Mouse (Mus musculus): ENCODE results near the gene Cilp. TPM values are rescaled to one million over a fixed set of nuclear protein-coding genes. Genes with fewer than 3 reads are reported as not detected.

Cilp gene
- polyA plus RNA-seq, 1 experiment from 2014 or later, result 0.08 TPM

GRCm38 (mm10) chr9:65293580-65293972, 28.6 kb downstream of the Cilp start:
- H3K4me2 ChIP-seq (ENCODE audit: low read depth, low read length), result peak overlapping the region; percentile 74
- under 1% methylated on average over 9 of the region's 9 CpGs for WGBS (ENCODE audit: insufficient replicate concordance)
- H3K27me3 ChIP-seq (ENCODE audit: insufficient read depth, low read length), result no peaks in the 10 kb centered on the region
- peak overlapping the region; percentile 94 for H3K27ac ChIP-seq (ENCODE audit: low read depth)
- peaks cover 3% of the 10 kb centered on the region; the same call in 1 of the 2 replicates for H3K9me3 ChIP-seq (ENCODE audit: low read length)
- no peak for DNase-seq
- no peak for TF ChIP-seq CTCF (IDR thresholded peaks at IDR 0.05; ENCODE audit: low read depth)
- no peak for TF ChIP-seq EP300 (IDR thresholded peaks at IDR 0.05; ENCODE audit: low read depth)
- peaks cover 19% of the 10 kb centered on the region for H3K4me1 ChIP-seq (ENCODE audit: insufficient read depth)
- H3K9ac ChIP-seq (replicated peaks), result peak overlapping the region; percentile 96
- H3K36me3 ChIP-seq (replicated peaks; ENCODE audit: insufficient read depth, low read length), result no peaks in the 10 kb centered on the region; the same call in 1 of the 2 replicates
- ATAC-seq, result no peak
- peak overlapping the region; percentile 93 for H3K4me3 ChIP-seq (ENCODE audit: low read depth, low read length)

GRCm38 (mm10) chr9:65293973-65294715, 29.2 kb downstream of the Cilp start, which contains the start of gene Clpx:
Gene Clpx, plus strand, starts transcription at chr9:65294260.
- Histone ChIP-seq H3K4me1 (ENCODE audit: insufficient read depth) (peaks cover 19% of the 10 kb centered on the region), H3K27ac (ENCODE audit: low read depth) (peak within 1 kb of the TSS; percentile 94), H3K9ac (replicated peaks) (peak within 1 kb of the TSS; percentile 96), H3K36me3 (replicated peaks; ENCODE audit: insufficient read depth, low read length) (no peaks in the 10 kb centered on the region; the same call in 1 of the 2 replicates), H3K4me3 (ENCODE audit: low read depth, low read length) (peak within 1 kb of the TSS; percentile 93), H3K27me3 (ENCODE audit: insufficient read depth, low read length) (no peaks in the 10 kb centered on the region), H3K9me3 (ENCODE audit: low read length) (no peaks in the 10 kb centered on the region; the same call in 1 of the 2 replicates), H3K4me2 (ENCODE audit: low read depth, low read length) (peak within 1 kb of the TSS; percentile 85)
- under 1% methylated on average over 69 of the region's 71 CpGs for WGBS (ENCODE audit: insufficient replicate concordance)
- DNase-seq (peak; percentile 99), ATAC-seq (peak; percentile 92)
- TF ChIP-seq CTCF (IDR thresholded peaks at IDR 0.05; ENCODE audit: low read depth) (peak; percentile 28; the same call in 1 of the 2 replicates), EP300 (IDR thresholded peaks at IDR 0.05; ENCODE audit: low read depth) (peak; percentile 89)

GRCm38 (mm10) chr9:65294716-65295378, 29.9 kb downstream of the Cilp start:
- peaks cover 19% of the 10 kb centered on the region for H3K4me1 ChIP-seq (ENCODE audit: insufficient read depth)
- H3K27me3 ChIP-seq (ENCODE audit: insufficient read depth, low read length), result no peaks in the 10 kb centered on the region
- peak overlapping the region; percentile 96 for H3K9ac ChIP-seq (replicated peaks)
- WGBS (ENCODE audit: insufficient replicate concordance), result 2% methylated on average over 28 of the region's 28 CpGs
- ATAC-seq (peak; percentile 15), DNase-seq (peak; percentile 62)
- peak overlapping the region; percentile 94 for H3K27ac ChIP-seq (ENCODE audit: low read depth)
- H3K4me2 ChIP-seq (ENCODE audit: low read depth, low read length), result peak overlapping the region; percentile 85
- H3K9me3 ChIP-seq (ENCODE audit: low read length), result no peaks in the 10 kb centered on the region
- TF ChIP-seq CTCF (IDR thresholded peaks at IDR 0.05; ENCODE audit: low read depth), result no peak
- 0 out of 2 replicates have a peak, but pooled peaks have one; percentile 6 for TF ChIP-seq EP300 (IDR thresholded peaks at IDR 0.05; ENCODE audit: low read depth)
- peaks cover 3% of the 10 kb centered on the region for H3K36me3 ChIP-seq (replicated peaks; ENCODE audit: insufficient read depth, low read length)
- H3K4me3 ChIP-seq (ENCODE audit: low read depth, low read length), result peak overlapping the region; percentile 93

- Histone ChIP-seq H3K9ac (replicated peaks) (no peak overlapping the region), H3K4me1 (ENCODE audit: insufficient read depth) (peaks cover 19% of the 10 kb centered on the region), H3K27me3 (ENCODE audit: insufficient read depth, low read length) (no peaks in the 10 kb centered on the region), H3K9me3 (ENCODE audit: low read length) (no peaks in the 10 kb centered on the region), H3K4me3 (ENCODE audit: low read depth, low read length) (no peak overlapping the region), H3K4me2 (ENCODE audit: low read depth, low read length) (no peak overlapping the region), H3K36me3 (replicated peaks; ENCODE audit: insufficient read depth, low read length) (peaks cover 22% of the 10 kb centered on the region), H3K27ac (ENCODE audit: low read depth) (peak overlapping the region; percentile 94)
- 61% methylated on average over 2 of the region's 2 CpGs for WGBS (ENCODE audit: insufficient replicate concordance)
- DNase-seq, result no peak
- ATAC-seq, result no peak
- no peak for TF ChIP-seq CTCF (IDR thresholded peaks at IDR 0.05; ENCODE audit: low read depth)
- TF ChIP-seq EP300 (IDR thresholded peaks at IDR 0.05; ENCODE audit: low read depth), result no peak
These were observed 32.1 kb downstream of the Cilp start for GRCm38 (mm10) chr9:65297056-65297455.

- WGBS (ENCODE audit: insufficient replicate concordance), result 77% methylated on average over 3 of the region's 3 CpGs
- peak overlapping the region; percentile 32; the same call in 1 of the 2 replicates for H3K4me2 ChIP-seq (ENCODE audit: low read depth, low read length)
- peak overlapping the region; percentile 74 for H3K27ac ChIP-seq (ENCODE audit: low read depth)
- H3K9me3 ChIP-seq (ENCODE audit: low read length), result no peaks in the 10 kb centered on the region
- peaks cover 12% of the 10 kb centered on the region for H3K4me1 ChIP-seq (ENCODE audit: insufficient read depth)
- TF ChIP-seq EP300 (IDR thresholded peaks at IDR 0.05; ENCODE audit: low read depth) (no peak), CTCF (IDR thresholded peaks at IDR 0.05; ENCODE audit: low read depth) (no peak)
- H3K4me3 ChIP-seq (ENCODE audit: low read depth, low read length), result no peak overlapping the region
- H3K27me3 ChIP-seq (ENCODE audit: insufficient read depth, low read length), result no peaks in the 10 kb centered on the region
- DNase-seq (no peak), ATAC-seq (no peak)
- peak overlapping the region; percentile 11; the same call in 1 of the 2 replicates for H3K9ac ChIP-seq (replicated peaks)
- H3K36me3 ChIP-seq (replicated peaks; ENCODE audit: insufficient read depth, low read length), result peaks cover 33% of the 10 kb centered on the region
These were observed 33.8 kb downstream of the Cilp start for GRCm38 (mm10) chr9:65298761-65299160.

GRCm38 (mm10) chr9:65299650-65300049, 34.7 kb downstream of the Cilp start:
- Histone ChIP-seq H3K4me3 (ENCODE audit: low read depth, low read length) (no peak overlapping the region), H3K9me3 (ENCODE audit: low read length) (no peaks in the 10 kb centered on the region), H3K9ac (replicated peaks) (no peak overlapping the region), H3K4me2 (ENCODE audit: low read depth, low read length) (no peak overlapping the region; the same call in 1 of the 2 replicates), H3K27ac (ENCODE audit: low read depth) (no peak overlapping the region), H3K27me3 (ENCODE audit: insufficient read depth, low read length) (no peaks in the 10 kb centered on the region), H3K4me1 (ENCODE audit: insufficient read depth) (peaks cover 12% of the 10 kb centered on the region), H3K36me3 (replicated peaks; ENCODE audit: insufficient read depth, low read length) (peaks cover 33% of the 10 kb centered on the region)
- 94% methylated on average over 7 of the region's 7 CpGs for WGBS (ENCODE audit: insufficient replicate concordance)
- TF ChIP-seq EP300 (IDR thresholded peaks at IDR 0.05; ENCODE audit: low read depth) (no peak), CTCF (IDR thresholded peaks at IDR 0.05; ENCODE audit: low read depth) (no peak)
- no peak for DNase-seq
- ATAC-seq, result no peak

All from liver, postnatal 0 days (tissue).